Mouse (Mus musculus) liver, embryonic 12.5 days (tissue): ENCODE results near the gene Alk. TPM values are rescaled to one million over a fixed set of nuclear protein-coding genes. Genes with fewer than 3 reads are reported as not detected.

Source experiments
- ATAC-seq: fragments of 200-750 bp; cut with Nextera tagmentation; 2 replicates; pipeline ENCODE4 v1.8.0; 2017; ENCODE audit warnings: moderate number of reproducible peaks, mild to moderate bottlenecking, moderate library complexity
- H3K27ac ChIP-seq: fragments of 300-500 bp; sonication (generic); 2 replicates; pipeline ENCODE4 v1.5.1; 2016; ENCODE audit warnings: mild to moderate bottlenecking
- H3K27me3 ChIP-seq: fragments of 300-500 bp; sonication (generic); replicated peaks from 2 replicates; pipeline ENCODE4 v1.6.1; 2016; ENCODE audit warnings: mild to moderate bottlenecking, moderate library complexity
- H3K36me3 ChIP-seq: fragments of 300-500 bp; sonication (generic); 2 replicates; pipeline ENCODE4 v1.6.1; 2016; ENCODE audit warnings: mild to moderate bottlenecking, moderate library complexity
- H3K4me1 ChIP-seq: fragments of 300-500 bp; sonication (generic); 2 replicates; pipeline ENCODE4 v1.6.1; 2016
- H3K4me2 ChIP-seq: fragments of 300-500 bp; sonication (generic); 2 replicates; pipeline ENCODE4 v1.6.1; 2016; ENCODE audit warnings: mild to moderate bottlenecking, moderate library complexity
- H3K4me3 ChIP-seq: fragments of 300-500 bp; sonication (generic); 2 replicates; pipeline ENCODE4 v1.5.1; 2016; ENCODE audit warnings: mild to moderate bottlenecking, moderate library complexity
- H3K9ac ChIP-seq: fragments of 300-500 bp; sonication (generic); 2 replicates; pipeline ENCODE4 v1.6.1; 2016; ENCODE audit warnings: mild to moderate bottlenecking, moderate library complexity
- H3K9me3 ChIP-seq: fragments of 300-500 bp; sonication (generic); replicated peaks from 2 replicates; pipeline ENCODE4 v1.6.1; 2016; ENCODE audit warnings: mild to moderate bottlenecking, moderate library complexity
- WGBS: fragments of 180-500 bp; shearing (Covaris S2); methylation state at CpG from one replicate; pipeline ENCODE4 v1.1.7; 2016; ENCODE audit not compliant: insufficient replicate concordance; 5-methylcytosine and 5-hydroxymethylcytosine counted together
- polyA plus RNA-seq: library from polyadenylated mRNA; unstranded; fragments of >200 nt; fragmentation: Nextera tagmentation; extraction: Ambion mirVana; gene quantifications from 2 replicates; pipeline ENCODE4 v1.2.1, GENCODE M21; 2016

Alk gene
- polyA plus RNA-seq, 1 experiment from 2014 or later = 0.14 TPM

- WGBS = 60% methylated on average over 6 of the region's 6 CpGs
These were observed 663.0 kb downstream of the Alk start for GRCm38 (mm10) chr17:71941436-71941835.

DNA sequence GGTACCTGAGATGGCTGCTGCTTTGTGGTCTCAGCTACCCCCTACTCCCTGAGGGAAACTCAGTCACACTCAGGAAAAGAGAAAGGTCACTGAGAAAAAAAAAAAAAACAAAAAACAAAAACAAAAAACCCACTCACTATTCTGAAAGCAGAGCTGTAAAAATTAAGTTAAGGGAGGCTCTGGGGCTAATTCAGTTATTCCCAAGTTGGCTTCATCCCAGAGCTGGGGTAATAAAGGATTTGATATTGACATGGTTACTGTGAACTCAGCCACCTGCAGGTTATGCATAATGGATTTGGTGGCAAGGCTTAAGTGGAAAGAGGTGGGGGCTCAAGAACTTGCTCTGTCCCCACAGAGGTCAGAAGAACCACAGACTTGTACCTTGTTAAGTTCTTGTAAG is 667.7 kb downstream of the Alk start:
- Histone ChIP-seq H3K27me3 (no peaks in the 10 kb centered on the region), H3K4me3 (no peak overlapping the region), H3K4me1 (no peaks in the 10 kb centered on the region), H3K9me3 (no peaks in the 10 kb centered on the region), H3K4me2 (no peak overlapping the region), H3K9ac (no peak overlapping the region), H3K27ac (no peak overlapping the region), H3K36me3 (no peaks in the 10 kb centered on the region)
- no peak for ATAC-seq

More at GRCm38 (mm10) chr17:71941436-71941835, 663.0 kb downstream of the Alk start:
- no peak overlapping the region for H3K4me3 ChIP-seq
- no peak for ATAC-seq
- no peaks in the 10 kb centered on the region for H3K4me1 ChIP-seq
- no peak overlapping the region for H3K27ac ChIP-seq
- no peak overlapping the region for H3K9ac ChIP-seq
- no peaks in the 10 kb centered on the region for H3K27me3 ChIP-seq
- no peaks in the 10 kb centered on the region for H3K9me3 ChIP-seq
- H3K36me3 ChIP-seq = no peaks in the 10 kb centered on the region
- H3K4me2 ChIP-seq = no peak overlapping the region

GRCm38 (mm10) chr17:71935837-71936236 is 668.6 kb downstream of the Alk start:
- ATAC-seq = no peak
- Histone ChIP-seq H3K4me3 (no peak overlapping the region), H3K27ac (no peak overlapping the region), H3K4me2 (no peak overlapping the region), H3K4me1 (no peaks in the 10 kb centered on the region), H3K36me3 (no peaks in the 10 kb centered on the region), H3K27me3 (no peaks in the 10 kb centered on the region), H3K9me3 (no peaks in the 10 kb centered on the region), H3K9ac (no peak overlapping the region)
- WGBS = 74% methylated on average over 10 of the region's 10 CpGs

GRCm38 (mm10) chr17:71935336-71935735 is 669.1 kb downstream of the Alk start:
- H3K4me3 ChIP-seq = no peak overlapping the region
- H3K36me3 ChIP-seq = no peaks in the 10 kb centered on the region
- H3K9me3 ChIP-seq = no peaks in the 10 kb centered on the region
- WGBS = 73% methylated on average over 3 of the region's 3 CpGs
- no peak overlapping the region for H3K4me2 ChIP-seq
- H3K27ac ChIP-seq = no peak overlapping the region
- ATAC-seq = no peak
- H3K27me3 ChIP-seq = no peaks in the 10 kb centered on the region
- no peaks in the 10 kb centered on the region for H3K4me1 ChIP-seq
- H3K9ac ChIP-seq = no peak overlapping the region

DNA sequence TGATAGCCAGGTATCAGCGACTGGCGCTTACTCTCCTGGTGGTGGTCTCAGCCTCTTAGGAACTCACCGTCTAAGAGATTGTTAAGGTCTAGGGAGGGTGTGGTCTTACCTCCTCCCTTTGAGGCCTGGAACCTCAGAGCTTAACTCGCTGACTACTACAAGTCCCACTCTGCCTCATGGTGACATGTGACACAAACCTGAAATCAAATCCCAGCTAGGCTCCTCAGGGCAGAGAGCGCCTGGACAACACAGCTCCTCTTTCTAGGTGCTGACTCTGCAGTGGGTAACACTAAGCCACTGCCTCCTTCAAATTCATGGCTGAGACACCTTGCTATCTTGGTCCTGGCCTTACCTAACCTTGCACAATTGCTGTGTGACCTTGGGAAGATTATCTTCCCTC is 689.5 kb downstream of the Alk start:
- Histone ChIP-seq H3K4me1 (no peaks in the 10 kb centered on the region), H3K27ac (no peak overlapping the region), H3K4me2 (no peak overlapping the region), H3K4me3 (no peak overlapping the region), H3K36me3 (no peaks in the 10 kb centered on the region), H3K9me3 (no peaks in the 10 kb centered on the region), H3K9ac (no peak overlapping the region), H3K27me3 (no peaks in the 10 kb centered on the region)
- ATAC-seq = no peak
- WGBS = 50% methylated on average over 5 of the region's 5 CpGs

GRCm38 (mm10) chr17:71914541-71914940 is 689.9 kb downstream of the Alk start:
- H3K4me2 ChIP-seq = no peak overlapping the region
- H3K4me3 ChIP-seq = no peak overlapping the region
- no peak overlapping the region for H3K27ac ChIP-seq
- no peaks in the 10 kb centered on the region for H3K36me3 ChIP-seq
- H3K9ac ChIP-seq = no peak overlapping the region
- no peaks in the 10 kb centered on the region for H3K4me1 ChIP-seq
- no peaks in the 10 kb centered on the region for H3K9me3 ChIP-seq
- no peak for ATAC-seq
- no peaks in the 10 kb centered on the region for H3K27me3 ChIP-seq
- WGBS = 49% methylated on average over 3 of the region's 3 CpGs

DNA sequence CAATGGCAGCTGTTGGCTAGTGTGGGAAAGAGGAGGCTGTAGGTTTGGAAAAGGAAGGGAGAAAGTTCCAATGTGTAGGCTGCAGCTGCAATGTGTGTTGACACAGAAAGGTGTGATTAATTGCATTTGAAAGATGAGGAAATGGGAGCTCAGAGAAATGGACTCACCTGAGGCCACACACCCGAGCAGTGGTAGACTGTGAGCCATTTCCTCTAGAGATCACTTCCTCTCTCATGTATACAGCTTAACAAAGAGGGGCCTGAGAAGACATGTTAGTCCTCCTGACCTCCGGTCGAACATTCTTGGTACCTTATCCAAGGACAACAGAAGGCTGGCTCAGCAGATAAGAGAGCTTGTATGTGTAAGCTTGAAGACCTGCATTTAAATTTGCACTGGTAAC is 691.2 kb downstream of the Alk start:
- H3K4me3 ChIP-seq = no peak overlapping the region
- H3K36me3 ChIP-seq = no peaks in the 10 kb centered on the region
- no peaks in the 10 kb centered on the region for H3K27me3 ChIP-seq
- no peaks in the 10 kb centered on the region for H3K9me3 ChIP-seq
- no peak overlapping the region for H3K27ac ChIP-seq
- H3K4me2 ChIP-seq = no peak overlapping the region
- H3K9ac ChIP-seq = no peak overlapping the region
- H3K4me1 ChIP-seq = no peaks in the 10 kb centered on the region
- WGBS = 18% methylated on average over 3 of the region's 3 CpGs
- no peak for ATAC-seq

GRCm38 (mm10) chr17:71909107-71909506 is 695.3 kb downstream of the Alk start:
- no peak for ATAC-seq
- 19% methylated on average over 3 of the region's 3 CpGs for WGBS

DNA sequence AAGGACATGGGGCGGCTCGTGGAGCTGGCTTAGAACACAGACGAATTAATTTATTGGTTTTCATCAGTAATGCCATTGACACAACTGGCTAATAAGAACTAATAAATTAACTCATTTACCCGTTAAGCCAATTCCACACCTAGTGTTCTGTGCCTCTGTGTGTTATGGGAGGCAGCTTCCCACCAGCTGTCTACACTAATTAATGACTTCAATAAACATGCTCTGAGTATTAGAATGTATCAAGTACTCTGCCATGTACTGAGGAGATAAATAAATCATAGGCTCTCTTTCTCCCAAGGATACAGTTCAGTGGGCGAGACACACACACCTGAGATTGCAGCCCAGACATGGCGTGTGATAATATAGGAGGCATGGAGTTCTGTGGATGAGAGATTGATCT is 723.1 kb downstream of the Alk start:
- Histone ChIP-seq H3K4me1 (no peaks in the 10 kb centered on the region), H3K27me3 (no peaks in the 10 kb centered on the region), H3K4me3 (no peak overlapping the region), H3K4me2 (no peak overlapping the region), H3K9me3 (no peaks in the 10 kb centered on the region), H3K36me3 (no peaks in the 10 kb centered on the region), H3K27ac (no peak overlapping the region), H3K9ac (no peak overlapping the region)
- 75% methylated on average over 6 of the region's 6 CpGs for WGBS
- ATAC-seq = no peak

More at GRCm38 (mm10) chr17:71909107-71909506, 695.3 kb downstream of the Alk start:
- no peak overlapping the region for H3K9ac ChIP-seq
- H3K27ac ChIP-seq = no peak overlapping the region
- no peak overlapping the region for H3K4me2 ChIP-seq
- H3K4me3 ChIP-seq = no peak overlapping the region
- H3K36me3 ChIP-seq = no peaks in the 10 kb centered on the region
- H3K9me3 ChIP-seq = no peaks in the 10 kb centered on the region
- H3K27me3 ChIP-seq = no peaks in the 10 kb centered on the region
- no peaks in the 10 kb centered on the region for H3K4me1 ChIP-seq

DNA sequence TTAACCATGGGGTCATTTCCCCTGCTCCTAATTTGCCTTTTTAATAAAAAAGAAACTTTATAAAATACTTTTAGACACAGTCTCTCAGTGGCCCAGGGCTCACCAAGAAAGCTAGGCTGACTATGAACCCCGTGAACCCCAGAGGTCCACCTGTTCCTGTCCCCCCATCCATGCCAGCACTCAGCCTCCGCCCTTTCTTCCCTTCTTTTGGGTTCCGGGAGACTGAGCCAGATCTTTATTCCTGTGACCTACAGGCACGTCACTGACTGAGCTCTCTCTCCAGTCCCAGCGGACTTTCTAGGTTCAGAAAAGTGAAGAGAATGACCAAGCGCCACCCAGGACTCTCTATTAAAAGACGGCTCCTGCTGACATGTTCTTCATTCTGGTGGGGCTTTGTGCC is 728.9 kb downstream of the Alk start:
- no peak overlapping the region for H3K4me2 ChIP-seq
- H3K4me1 ChIP-seq = no peaks in the 10 kb centered on the region
- peaks cover 4% of the 10 kb centered on the region for H3K27me3 ChIP-seq
- H3K9me3 ChIP-seq = no peaks in the 10 kb centered on the region
- ATAC-seq = no peak
- H3K36me3 ChIP-seq = no peaks in the 10 kb centered on the region
- no peak overlapping the region for H3K27ac ChIP-seq
- no peak overlapping the region for H3K9ac ChIP-seq
- 62% methylated on average over 7 of the region's 7 CpGs for WGBS
- no peak overlapping the region for H3K4me3 ChIP-seq

GRCm38 (mm10) chr17:71874795-71875194 is 729.6 kb downstream of the Alk start:
- H3K27ac ChIP-seq = no peak overlapping the region
- no peaks in the 10 kb centered on the region for H3K36me3 ChIP-seq
- peaks cover 11% of the 10 kb centered on the region for H3K27me3 ChIP-seq
- no peaks in the 10 kb centered on the region for H3K4me1 ChIP-seq
- WGBS = 72% methylated on average over 9 of the region's 9 CpGs
- H3K9ac ChIP-seq = no peak overlapping the region
- no peak overlapping the region for H3K4me2 ChIP-seq
- no peak overlapping the region for H3K4me3 ChIP-seq
- ATAC-seq = no peak
- H3K9me3 ChIP-seq = no peaks in the 10 kb centered on the region

- Histone ChIP-seq H3K27me3 (peaks cover 18% of the 10 kb centered on the region), H3K36me3 (no peaks in the 10 kb centered on the region), H3K9me3 (no peaks in the 10 kb centered on the region), H3K27ac (no peak overlapping the region), H3K4me2 (no peak overlapping the region), H3K9ac (no peak overlapping the region), H3K4me1 (no peaks in the 10 kb centered on the region), H3K4me3 (no peak overlapping the region)
- no peak for ATAC-seq
- WGBS = 28% methylated on average over 6 of the region's 6 CpGs
These were observed 730.4 kb downstream of the Alk start for GRCm38 (mm10) chr17:71874077-71874476.

DNA sequence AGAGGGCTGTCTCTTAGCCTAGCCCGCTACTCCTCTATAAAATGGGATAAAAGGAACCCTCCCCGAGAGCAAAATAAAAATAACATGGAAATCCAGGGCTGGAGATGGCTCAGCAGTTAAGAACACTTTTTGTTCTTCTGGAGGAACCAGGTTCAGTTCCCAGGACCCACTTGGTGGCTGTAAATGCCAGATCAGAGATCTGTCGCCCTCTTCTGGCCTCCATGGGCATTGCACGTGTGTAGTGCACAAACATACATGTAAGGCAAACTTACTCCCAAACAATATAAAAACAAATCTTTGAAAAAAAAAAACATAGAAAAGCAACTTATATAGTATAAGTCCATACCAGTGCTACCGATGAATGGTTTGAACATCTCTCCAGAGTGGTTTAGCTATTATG is 731.5 kb downstream of the Alk start:
- H3K36me3 ChIP-seq = no peaks in the 10 kb centered on the region
- no peak for ATAC-seq
- H3K9me3 ChIP-seq = no peaks in the 10 kb centered on the region
- H3K27ac ChIP-seq = no peak overlapping the region
- H3K4me3 ChIP-seq = no peak overlapping the region
- no peak overlapping the region for H3K4me2 ChIP-seq
- H3K27me3 ChIP-seq = peaks cover 29% of the 10 kb centered on the region
- no peak overlapping the region for H3K9ac ChIP-seq
- H3K4me1 ChIP-seq = no peaks in the 10 kb centered on the region
- 44% methylated on average over 5 of the region's 5 CpGs for WGBS
